Mouse (Mus musculus) CH12.LX (cell line): ENCODE measurements around the gene Zic5. TPM values are rescaled to one million over a fixed set of nuclear protein-coding genes. Genes with fewer than 3 reads are reported as not detected.

Experiments
- DNase-seq: peaks from one replicate; pipeline ENCODE4 v3.0.0-alpha.2; 2013; ENCODE audit errors: extremely low read depth
- H3K27ac ChIP-seq: 2 replicates; pipeline ENCODE4 v1.5.1; 2012; ENCODE audit warnings: low read depth, mild to moderate bottlenecking, control low read depth, moderate library complexity; ENCODE audit not compliant: insufficient read depth
- H3K27me3 ChIP-seq: replicated peaks from 2 replicates; pipeline ENCODE3; 2012; ENCODE audit warnings: inconsistent platforms
- H3K36me3 ChIP-seq, 2 experiments: replicated peaks in 1 of 2; 2 replicates each; pipeline versions ENCODE3 to v1.6.1; 2012; ENCODE audit warnings: inconsistent platforms in 1 of 2, low read length in 1 of 2, mild to moderate bottlenecking in 1 of 2, mixed read lengths in 1 of 2, moderate library complexity in 1 of 2; ENCODE audit not compliant: control insufficient read depth in 1 of 2, insufficient read depth in 1 of 2
- H3K4me1 ChIP-seq, 2 experiments: 2 replicates each; pipeline ENCODE4 v1.6.1; 2012; ENCODE audit warnings: inconsistent platforms in 1 of 2, moderate library complexity in 1 of 2; ENCODE audit not compliant: insufficient read depth in 2 of 2, control insufficient read depth in 1 of 2
- H3K4me2 ChIP-seq: 2 replicates; pipeline ENCODE4 v1.6.1; 2012; ENCODE audit warnings: low read depth, mild to moderate bottlenecking, control low read depth; ENCODE audit not compliant: poor library complexity, insufficient read depth, severe bottlenecking
- H3K4me3 ChIP-seq, 3 experiments: fragments of 150-350 bp in 1 of 3; sonication (generic) in 1 of 3; replicated peaks in 1 of 3; 2 replicates each; pipeline versions ENCODE3 to v1.5.1; 2011 to 2012; ENCODE audit warnings: low read depth in 2 of 3, low read length in 2 of 3, mild to moderate bottlenecking in 2 of 3, moderate library complexity in 2 of 3, control low read depth in 1 of 3, improper control_type of control experiment in 1 of 3, inconsistent platforms in 1 of 3, mixed read lengths in 1 of 3; ENCODE audit not compliant: poor library complexity in 1 of 3
- H3K79me2 ChIP-seq: replicated peaks from 2 replicates; pipeline ENCODE4 v1.6.1; 2012; ENCODE audit warnings: mild to moderate bottlenecking, moderate library complexity; ENCODE audit not compliant: control insufficient read depth, poor library complexity, insufficient read depth, severe bottlenecking; ENCODE audit errors: extremely low read depth
- H3K9ac ChIP-seq: 2 replicates; pipeline ENCODE4 v1.6.1; 2012; ENCODE audit warnings: low read depth, mild to moderate bottlenecking, control low read depth, moderate library complexity; ENCODE audit not compliant: insufficient read depth
- H3K9me3 ChIP-seq: replicated peaks from 2 replicates; pipeline ENCODE3; 2012; ENCODE audit warnings: low read length, inconsistent platforms, mixed read lengths
- ELF1 ChIP-seq: IDR thresholded peaks from 2 replicates; pipeline ENCODE4 v1.6.1; 2014; ENCODE audit warnings: low read depth, mild to moderate bottlenecking, inconsistent platforms, low read length, improper control_type of control experiment
- HCFC1 ChIP-seq: IDR thresholded peaks from 2 replicates; pipeline ENCODE4 v1.6.1; 2012; ENCODE audit warnings: low read depth, mild to moderate bottlenecking, inconsistent platforms, low read length, improper control_type of control experiment
- IRF4 ChIP-seq: IDR thresholded peaks from 2 replicates; pipeline ENCODE4 v1.6.1; 2014; ENCODE audit warnings: low read depth, mild to moderate bottlenecking, inconsistent platforms, low read length, improper control_type of control experiment
- JUN ChIP-seq: IDR thresholded peaks from 2 replicates; pipeline ENCODE4 v1.6.1; 2011; ENCODE audit warnings: low read depth, mild to moderate bottlenecking, low read length, improper control_type of control experiment, moderate library complexity; ENCODE audit not compliant: insufficient read depth
- JUND ChIP-seq: conservative IDR thresholded peaks from 2 replicates; pipeline ENCODE4 v1.6.1; 2011; ENCODE audit warnings: low read depth, low read length, improper control_type of control experiment
- MXI1 ChIP-seq: IDR thresholded peaks from 2 replicates; pipeline ENCODE4 v1.6.1; 2011; ENCODE audit warnings: mild to moderate bottlenecking, low read depth, low read length, improper control_type of control experiment
- MYC ChIP-seq: IDR thresholded peaks from 2 replicates; pipeline ENCODE4 v1.6.1; 2011; ENCODE audit warnings: low read depth, mild to moderate bottlenecking, improper control_type of control experiment, low read length
- POLR2A ChIP-seq: IDR thresholded peaks from 2 replicates; pipeline ENCODE4 v1.6.1; 2011; ENCODE audit warnings: low read depth, mild to moderate bottlenecking, improper control_type of control experiment, low read length
- SIN3A ChIP-seq: IDR thresholded peaks from 2 replicates; pipeline ENCODE4 v1.6.1; 2012; ENCODE audit warnings: low read length, improper control_type of control experiment, inconsistent platforms
- SMC3 ChIP-seq: IDR thresholded peaks from 2 replicates; pipeline ENCODE4 v1.6.1; 2011; ENCODE audit warnings: low read depth, low read length, improper control_type of control experiment
- USF1 ChIP-seq: IDR thresholded peaks from 2 replicates; pipeline ENCODE4 v1.6.1; 2014; ENCODE audit warnings: low read depth, mild to moderate bottlenecking, inconsistent platforms, low read length, improper control_type of control experiment
- USF2 ChIP-seq: conservative IDR thresholded peaks from 2 replicates; pipeline ENCODE4 v1.6.1; 2011; ENCODE audit warnings: low read depth, low read length, improper control_type of control experiment
- ZC3H11A ChIP-seq: IDR thresholded peaks from 2 replicates; pipeline ENCODE4 v1.6.1; 2012; ENCODE audit warnings: low read depth, mild to moderate bottlenecking, inconsistent platforms, low read length, improper control_type of control experiment
- ZKSCAN1 ChIP-seq: IDR thresholded peaks from 2 replicates; pipeline ENCODE4 v1.6.1; 2012; ENCODE audit warnings: low read depth, inconsistent platforms, low read length, improper control_type of control experiment, borderline replicate concordance
- ZNF384 ChIP-seq: IDR thresholded peaks from 2 replicates; pipeline ENCODE4 v1.6.1; 2012; ENCODE audit warnings: low read depth, low read length, improper control_type of control experiment, inconsistent platforms
- dilution Hi-C: fragments of 300-500 bp; cut with MboI; formaldehyde crosslinking; loops from 2 replicates; pipeline ENCODE4 v1.14.3; 2020; ENCODE audit warnings: low sequenced_read_pairs; ENCODE audit not compliant: extremely low pct_unique_long_range_greater_than_20kb, extremely low pct_ligation_motif_present
- in situ Hi-C: fragments of 300-500 bp; cut with MboI; formaldehyde crosslinking; loops from 3 replicates; pipeline ENCODE4 v1.14.3; 2019; ENCODE audit warnings: low sequenced_read_pairs, low pct_ligation_motif_present, low pct_unique_long_range_greater_than_20kb, mixed read lengths
- polyA plus RNA-seq: library from polyadenylated mRNA; unstranded; fragments of >175 nt; gene quantifications from 2 replicates; pipeline ENCODE4 v1.2.1, GENCODE M21; 2012; ENCODE audit warnings: low read depth; ENCODE audit not compliant: insufficient read length
- total RNA-seq, 2 experiments: library from RNA; depleted of rRNA; stranded (reverse); fragments of 300-350 nt in 1 of 2; fragments of >200 nt in 1 of 2; gene quantifications; 2 replicates each; pipeline ENCODE4 v1.2.3; 2012 to 2014

Gene Zic5
- total and polyA plus RNA-seq, 3 experiments, result 1.3 to 9.1 (median 1.5) TPM

DNA sequence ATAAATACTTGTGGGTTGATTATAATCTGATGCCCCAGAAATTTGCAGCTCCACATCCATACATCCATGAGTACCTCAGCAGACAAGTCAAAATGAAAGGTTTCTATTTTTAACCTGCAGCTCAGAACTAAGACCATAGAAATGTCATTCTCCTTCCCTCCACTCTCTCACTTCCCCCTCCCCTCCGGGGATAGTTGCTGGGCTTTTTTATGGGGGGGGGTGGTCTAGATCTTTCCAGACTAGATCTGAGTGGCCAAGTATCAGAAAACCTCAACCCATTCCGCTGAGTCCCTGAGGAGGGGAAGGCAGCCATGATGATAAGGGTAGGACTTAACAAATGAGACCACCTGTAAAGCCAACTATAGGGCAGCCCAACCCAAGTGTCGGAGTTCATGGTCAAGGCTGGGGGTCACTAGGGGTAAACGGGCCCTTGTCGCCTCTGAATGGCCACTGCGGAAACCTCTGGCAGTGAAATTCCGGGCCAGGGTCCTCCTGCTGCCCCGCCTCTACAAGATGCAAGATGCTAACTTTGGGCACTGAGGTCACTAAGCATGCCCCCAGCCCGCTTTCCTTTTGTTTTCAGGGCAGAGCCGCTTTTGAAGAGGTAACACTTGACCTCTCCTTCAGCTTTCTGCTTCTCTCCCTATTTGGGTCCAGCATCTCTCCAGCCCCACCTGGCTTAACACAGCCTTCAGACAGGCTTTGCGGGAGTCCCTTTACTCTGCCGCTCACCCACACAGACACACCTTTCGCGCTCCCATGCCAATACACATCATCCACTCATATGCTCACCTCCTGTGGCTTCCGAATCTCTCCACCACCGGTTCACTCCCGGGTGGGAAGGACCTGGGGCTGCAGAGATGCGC is 18.3 kb upstream of the Zic5 start:
- Histone ChIP-seq H3K36me3 (no peaks in the 10 kb centered on the region), H3K9ac (no peak overlapping the region), H3K9me3 (peaks cover under 1% of the 10 kb centered on the region), H3K79me2 (no peaks in the 10 kb centered on the region), H3K4me2 (no peak overlapping the region), H3K4me1 (peaks cover 4 to 26% of the 10 kb centered on the region in 2 experiments; a peak in 2 of 4 replicates), H3K4me3 (no peak overlapping the region), H3K27ac (no peak overlapping the region), H3K27me3 (no peaks in the 10 kb centered on the region)
- dilution Hi-C loops, result no loop called here
- no peak for DNase-seq
- TF ChIP-seq IRF4 (0 out of 2 replicates have a peak, but pooled peaks have one; percentile 23), USF1 (no peak)
- in situ Hi-C loops, result no loop called here

DNA sequence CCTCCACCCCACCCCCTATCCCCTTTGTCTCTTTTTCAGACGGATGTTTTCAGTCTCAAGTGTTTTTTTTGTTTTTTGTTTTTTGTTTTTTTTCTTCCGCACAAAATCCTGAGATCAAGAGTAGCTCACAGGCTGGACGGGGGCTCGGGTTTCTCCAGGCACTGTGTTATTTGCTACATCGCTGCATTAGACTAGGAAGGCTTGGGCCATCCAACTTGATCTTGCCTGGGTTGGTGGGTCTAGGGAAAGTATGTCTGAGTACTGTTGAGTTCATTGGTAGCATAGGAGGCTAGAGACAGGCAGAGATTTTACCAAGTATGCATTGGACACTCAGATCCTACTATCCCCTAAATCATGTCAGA is 17.5 kb upstream of the Zic5 start:
- no peak for DNase-seq
- no peak overlapping the region for H3K4me2 ChIP-seq
- no peak overlapping the region for H3K4me3 ChIP-seq
- dilution Hi-C loops, result no loop called here
- no peaks in the 10 kb centered on the region for H3K27me3 ChIP-seq
- no peak overlapping the region for H3K27ac ChIP-seq
- H3K9ac ChIP-seq, result no peak overlapping the region
- H3K4me1 ChIP-seq, result peaks cover 4 to 26% of the 10 kb centered on the region in 2 experiments; a peak in 2 of 4 replicates
- no peaks in the 10 kb centered on the region for H3K79me2 ChIP-seq
- in situ Hi-C loops, result no loop called here
- H3K36me3 ChIP-seq, result no peaks in the 10 kb centered on the region
- TF ChIP-seq ZC3H11A, result no peak
- no peak for TF ChIP-seq JUND
- no peak for TF ChIP-seq USF1
- TF ChIP-seq JUN, result no peak
- no peak for TF ChIP-seq USF2
- TF ChIP-seq MXI1, result no peak
- peaks cover 6% of the 10 kb centered on the region for H3K9me3 ChIP-seq

DNA sequence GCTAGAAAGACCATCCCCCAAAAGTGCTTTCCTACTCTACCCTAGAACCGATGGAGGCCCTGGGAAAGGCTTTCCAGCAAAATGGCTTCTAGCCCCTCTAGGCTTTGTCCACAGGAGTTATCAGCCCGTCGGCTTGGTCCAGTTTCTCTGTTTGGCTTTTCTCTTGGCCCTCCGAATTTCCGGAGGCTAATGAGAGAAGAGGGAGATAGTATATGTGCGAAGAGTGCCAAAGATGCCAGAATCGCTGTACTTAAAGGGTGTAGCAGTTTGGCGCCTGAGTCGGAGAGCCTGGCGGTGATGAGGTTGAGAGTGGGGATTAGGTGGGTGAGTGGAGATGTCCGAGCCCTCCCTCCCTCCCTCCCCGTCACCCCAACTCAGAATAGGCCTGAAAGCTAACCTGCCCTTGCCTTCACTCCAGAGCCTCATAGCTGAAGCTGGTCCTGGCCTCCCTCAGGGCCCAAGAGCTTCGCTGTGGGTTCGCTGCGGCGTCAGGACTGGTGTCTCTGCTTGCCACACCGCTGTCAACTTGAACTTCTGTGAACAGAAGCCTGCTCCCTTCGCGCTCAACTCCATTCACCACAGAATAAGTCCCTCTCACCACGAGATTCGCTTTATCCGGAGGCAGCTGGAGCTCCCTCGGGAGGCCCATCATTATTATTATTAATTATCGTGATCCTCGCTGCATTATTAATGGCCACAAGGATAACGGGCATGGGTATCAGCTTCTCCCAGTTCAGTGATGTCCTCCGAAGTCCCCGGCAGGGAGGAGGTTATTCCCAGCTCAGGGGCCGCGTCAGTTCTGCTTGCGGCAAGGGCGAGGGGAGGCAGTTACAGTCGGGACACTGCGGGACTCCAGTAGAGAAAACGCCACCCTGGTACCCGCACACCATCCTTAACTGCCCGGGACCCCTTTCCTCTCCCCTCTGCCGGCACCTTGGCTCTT is 16.9 kb upstream of the Zic5 start:
- TF ChIP-seq SMC3 (no peak), ZNF384 (no peak), SIN3A (no peak), HCFC1 (no peak), ZKSCAN1 (no peak), ELF1 (no peak), MYC (no peak), POLR2A (no peak)
- no peaks in the 10 kb centered on the region for H3K79me2 ChIP-seq
- no peak overlapping the region for H3K9ac ChIP-seq
- H3K27me3 ChIP-seq, result no peaks in the 10 kb centered on the region
- no peak overlapping the region for H3K27ac ChIP-seq
- dilution Hi-C loops, result no loop called here
- no peaks in the 10 kb centered on the region for H3K36me3 ChIP-seq
- no peak overlapping the region for H3K4me2 ChIP-seq
- H3K4me3 ChIP-seq, result no peak overlapping the region
- peaks cover 4 to 26% of the 10 kb centered on the region in 2 experiments; a peak in 2 of 4 replicates for H3K4me1 ChIP-seq
- peaks cover 6% of the 10 kb centered on the region for H3K9me3 ChIP-seq
- in situ Hi-C loops, result no loop called here
- no peak for DNase-seq
